In genomic region chr1:182028231-182029210, GRCm38 (mm10) we compare ENCODE assay signal across 13 mouse cellular contexts. TPM values are rescaled to one million over a fixed set of nuclear protein-coding genes. Genes with fewer than 3 reads are reported as not detected.
DNase-seq lines count a peak whose midpoint lies in the region; ATAC-seq lines count a peak whose summit lies in the region.
"Had no signal": no experiment of that assay in that cellular context is flagged by ENCODE, and none has a peak within 500 bp of the region (broad histone marks: within the 10 kb centered on the region; RNA-seq: fewer than 3 reads in every experiment).

No protein-coding gene starts in this region.

- H3K4me3 ChIP-seq in embryonic facial prominence, embryonic 14.5 days (ENCODE audit: low read depth, low read length) = no peak overlapping the region
- H3K4me3 ChIP-seq in heart, embryonic 14.5 days (ENCODE audit: control insufficient read depth in 1 of 2, insufficient read depth in 1 of 2, low read depth in 1 of 2, low read length in 2 of 2) = no peak overlapping the region
- H3K4me3 ChIP-seq: forebrain, embryonic 10.5 days; hindbrain, embryonic 15.5 days had no signal

- no peaks in the 10 kb centered on the region for H3K27me3 ChIP-seq in embryonic facial prominence, embryonic 14.5 days (replicated peaks; ENCODE audit: control insufficient read depth, insufficient read depth, low read length)
- no peaks in the 10 kb centered on the region for H3K27me3 ChIP-seq in heart, embryonic 14.5 days (ENCODE audit: control insufficient read depth, insufficient read depth, low read length)
- H3K27me3 ChIP-seq: hindbrain, embryonic 15.5 days had no signal

- WGBS in embryonic facial prominence, embryonic 14.5 days = 81% methylated on average over 25 of the region's 25 CpGs
- 55% methylated on average over 25 of the region's 25 CpGs for WGBS in heart, embryonic 14.5 days

- no peak; the same call in 1 of the 2 replicates for ATAC-seq in embryonic facial prominence, embryonic 14.5 days (ENCODE audit: low read depth)
- no peak for ATAC-seq in heart, embryonic 14.5 days (ENCODE audit: insufficient number of reproducible peaks, insufficient read depth, low FRiP score, low read depth)
- ATAC-seq: midbrain, embryonic 16.5 days had no signal

- peak; percentile 39 for DNase-seq in gastrocnemius, adult 18-20 months (ENCODE audit: low spot score)
- DNase-seq in gastrocnemius, adult 8-10 months (ENCODE audit: low spot score in 2 of 2) = no peak
- peak; percentile 63 for DNase-seq in 3134 (ENCODE audit: extremely low read depth, insufficient read length, low spot score)
- peak; percentile 40 for DNase-seq in embryonic facial prominence, embryonic 14.5 days (ENCODE audit: low spot score)
- DNase-seq in thymus, postnatal 14 days = no peak
- no peak for DNase-seq in kidney, adult 9 months
- no peak for DNase-seq in layer of hippocampus, adult 9-10 months (ENCODE audit: low spot score)
- DNase-seq: cerebellum, adult 11 months had no signal

- H3K4me1 ChIP-seq in embryonic facial prominence, embryonic 14.5 days (ENCODE audit: control insufficient read depth, insufficient read depth, low read length) = peaks cover 14% of the 10 kb centered on the region; the same call in 1 of the 2 replicates
- H3K4me1 ChIP-seq in heart, embryonic 14.5 days (ENCODE audit: control insufficient read depth in 2 of 2, insufficient read depth in 2 of 2, low read length in 2 of 2) = peaks cover 20 to 37% of the 10 kb centered on the region in 2 experiments
- H3K4me1 ChIP-seq: hindbrain, embryonic 15.5 days had no signal

- no peaks in the 10 kb centered on the region for H3K9me3 ChIP-seq in embryonic facial prominence, embryonic 14.5 days (ENCODE audit: control insufficient read depth, low read length)
- H3K9me3 ChIP-seq in heart, embryonic 14.5 days (ENCODE audit: control insufficient read depth, low read length) = no peaks in the 10 kb centered on the region
- H3K9me3 ChIP-seq: forebrain, embryonic 10.5 days; hindbrain, embryonic 15.5 days had no signal

- H3K9ac ChIP-seq in embryonic facial prominence, embryonic 14.5 days (ENCODE audit: low read depth, low read length) = no peak overlapping the region
- peak overlapping the region; percentile 36; the same call in 1 of the 2 replicates for H3K9ac ChIP-seq in heart, embryonic 14.5 days (ENCODE audit: low read length)
- H3K9ac ChIP-seq: hindbrain, embryonic 15.5 days had no signal

- H3K4me2 ChIP-seq in embryonic facial prominence, embryonic 14.5 days (ENCODE audit: low read depth, low read length) = no peak overlapping the region
- H3K4me2 ChIP-seq in heart, embryonic 14.5 days (ENCODE audit: low read length) = 0 out of 2 replicates have a peak overlapping the region, but pooled peaks have one; percentile 13
- H3K4me2 ChIP-seq: hindbrain, embryonic 15.5 days; liver, embryonic 11.5 days had no signal

- H3K36me3 ChIP-seq in embryonic facial prominence, embryonic 14.5 days (ENCODE audit: control insufficient read depth, insufficient read depth, low read length) = no peaks in the 10 kb centered on the region
- no peaks in the 10 kb centered on the region for H3K36me3 ChIP-seq in heart, embryonic 14.5 days (ENCODE audit: control insufficient read depth, insufficient read depth, low read length)
- H3K36me3 ChIP-seq: forebrain, embryonic 10.5 days; hindbrain, embryonic 15.5 days had no signal

- H3K27ac ChIP-seq in embryonic facial prominence, embryonic 14.5 days (replicated peaks; ENCODE audit: low read depth, low read length) = peak overlapping the region; percentile 42
- H3K27ac ChIP-seq in heart, embryonic 14.5 days (replicated peaks in 1 of 2; ENCODE audit: control insufficient read depth in 1 of 2, insufficient read depth in 1 of 2, low read depth in 2 of 2, low read length in 2 of 2) = peak overlapping the region; percentile 21 to 46; a peak in 2 of 4 replicates
- H3K27ac ChIP-seq: forebrain, embryonic 10.5 days; hindbrain, embryonic 15.5 days had no signal

RNA-seq across cellular contexts. Expression of gene Enah, which starts 8.7 kb away (rescaled TPM):
- total RNA-seq in gastrocnemius, adult 18-20 months (2021) = 100 to 1,000 TPM in 1 of 2 experiments, 10 to 100 TPM in 1; 45.0 to 176 TPM
- 10 to 100 TPM; 43.1 to 56.3 (median 48.3) TPM for total RNA-seq in gastrocnemius, adult 8-10 months (2022)
- polyA plus RNA-seq in embryonic facial prominence, embryonic 14.5 days (2014; fragmentation: Nextera tagmentation; extraction: Ambion mirVana) = 23.7 and 27.6 TPM in 2 replicates
- 26.1 and 28.2 TPM in 2 replicates for polyA plus RNA-seq in heart, embryonic 14.5 days (2014; fragmentation: Nextera tagmentation; extraction: Ambion mirVana)

Comparison
In these comparisons a context has a peak if more than half of its experiments do, and no peak if none do; other contexts are left out.
1. DNase-seq: peak in gastrocnemius, adult 18-20 months (single experiment), 3134 (single experiment) and embryonic facial prominence, embryonic 14.5 days (single experiment); none in gastrocnemius, adult 8-10 months (0 of 2), thymus, postnatal 14 days (single experiment), kidney, adult 9 months (single experiment) and layer of hippocampus, adult 9-10 months (single experiment).